Comparison of ENCODE assay signal across 9 mouse cellular contexts in genomic region chr9:100616947-100617346, GRCm38 (mm10). TPM values are rescaled to one million over a fixed set of nuclear protein-coding genes. Genes with fewer than 3 reads are reported as not detected.
A peak's percentile ranks its signal among the peaks of the same experiment; 100 is the strongest.
DNase-seq lines count a peak whose midpoint lies in the region; ATAC-seq and TF ChIP-seq lines count a peak whose summit lies in the region.
"Had no signal": no experiment of that assay in that cellular context is flagged by ENCODE, and none has a peak within 500 bp of the region (broad histone marks: within the 10 kb centered on the region; RNA-seq: fewer than 3 reads in every experiment).

No protein-coding gene starts in this region.

- intact Hi-C loops in left cerebral cortex, postnatal 4 days (cut with DNase I): no loop called here

- H3K4me1 ChIP-seq in stomach, postnatal 0 days (replicated peaks; ENCODE audit: control insufficient read depth, insufficient read depth): no peaks in the 10 kb centered on the region
- H3K4me1 ChIP-seq: liver, embryonic 15.5 days had no signal

- peak overlapping the region; percentile 33 for H3K4me2 ChIP-seq in stomach, postnatal 0 days (replicated peaks; ENCODE audit: low read depth)
- H3K4me2 ChIP-seq: liver, embryonic 15.5 days had no signal

- peak overlapping the region; percentile 23; the same call in 1 of the 2 replicates for H3K9ac ChIP-seq in stomach, postnatal 0 days (ENCODE audit: low read length)
- H3K9ac ChIP-seq: liver, embryonic 15.5 days had no signal

- no peaks in the 10 kb centered on the region for H3K36me3 ChIP-seq in stomach, postnatal 0 days (ENCODE audit: control insufficient read depth, insufficient read depth, low read length)
- H3K36me3 ChIP-seq: liver, embryonic 15.5 days had no signal

- no peak for TF ChIP-seq EP300 in stomach, postnatal 0 days (optimal IDR thresholded peaks at IDR 0.05)

- no peak overlapping the region for H3K27ac ChIP-seq in stomach, postnatal 0 days (replicated peaks)
- H3K27ac ChIP-seq: liver, embryonic 15.5 days had no signal

- no peak overlapping the region for H3K4me3 ChIP-seq in stomach, postnatal 0 days (ENCODE audit: low read depth, low read length)
- H3K4me3 ChIP-seq: liver, embryonic 15.5 days had no signal

- no peak for TF ChIP-seq CTCF in stomach, postnatal 0 days (IDR thresholded peaks at IDR 0.05; ENCODE audit: low read depth)

- 25% methylated on average over 11 of the region's 11 CpGs for WGBS in stomach, postnatal 0 days

- no peak for ATAC-seq in cerebellum, adult (ENCODE audit: insufficient number of reproducible peaks, low FRiP score, low TSS enrichment)
- ATAC-seq in frontal cortex, adult (ENCODE audit: low TSS enrichment): peak; percentile 41; the same call in 1 of the 2 replicates
- ATAC-seq in stomach, postnatal 0 days (ENCODE audit: low FRiP score, low TSS enrichment): no peak

- no peaks in the 10 kb centered on the region for H3K27me3 ChIP-seq in stomach, postnatal 0 days (ENCODE audit: control insufficient read depth, insufficient read depth, low read length)
- H3K27me3 ChIP-seq: liver, embryonic 15.5 days had no signal

- H3K9me3 ChIP-seq in stomach, postnatal 0 days (ENCODE audit: control insufficient read depth, low read length): no peaks in the 10 kb centered on the region
- H3K9me3 ChIP-seq: liver, embryonic 15.5 days had no signal

- peak; percentile 24 for DNase-seq in cerebellum, adult 11 months
- DNase-seq in left cerebral cortex, postnatal 4 days: peak; percentile 55
- no peak for DNase-seq in left cerebral cortex, adult 11 months (ENCODE audit: low spot score)
- DNase-seq in lung, postnatal 10 days: peak; percentile 43
- peak; percentile 40 for DNase-seq in stomach, postnatal 0 days (ENCODE audit: low spot score)
- no peak for DNase-seq in neural tube, embryonic 10.5 days (ENCODE audit: extremely low spot score, low spot score)

RNA-seq across cellular contexts. Expression of gene Stag1, which starts 19.3 kb away (rescaled TPM):
- total RNA-seq in left cerebral cortex, postnatal 4 days (2021): 10 to 100 TPM; 45.8 to 55.4 TPM
- polyA plus RNA-seq in stomach, postnatal 0 days (2015; fragmentation: Nextera tagmentation; extraction: Ambion mirVana): 15.7 and 25.0 TPM in 2 replicates

RNA-seq across cellular contexts. Expression of gene Slc35g2, which starts 46.1 kb away (rescaled TPM):
- 1 to 10 TPM; 4.3 to 6.2 TPM for total RNA-seq in left cerebral cortex, postnatal 4 days (2021)
- polyA plus RNA-seq in stomach, postnatal 0 days (2015; fragmentation: Nextera tagmentation; extraction: Ambion mirVana): 6.9 and 7.7 TPM in 2 replicates

Comparison
In these comparisons a context has a peak if more than half of its experiments do, and no peak if none do; other contexts are left out.
1. DNase-seq: peak in cerebellum, adult 11 months (single experiment), left cerebral cortex, postnatal 4 days (single experiment), lung, postnatal 10 days (single experiment) and stomach, postnatal 0 days (single experiment); none in left cerebral cortex, adult 11 months (single experiment) and neural tube, embryonic 10.5 days (single experiment).